Comparison of ENCODE assay signal across 8 mouse cellular contexts in the genomic region with DNA sequence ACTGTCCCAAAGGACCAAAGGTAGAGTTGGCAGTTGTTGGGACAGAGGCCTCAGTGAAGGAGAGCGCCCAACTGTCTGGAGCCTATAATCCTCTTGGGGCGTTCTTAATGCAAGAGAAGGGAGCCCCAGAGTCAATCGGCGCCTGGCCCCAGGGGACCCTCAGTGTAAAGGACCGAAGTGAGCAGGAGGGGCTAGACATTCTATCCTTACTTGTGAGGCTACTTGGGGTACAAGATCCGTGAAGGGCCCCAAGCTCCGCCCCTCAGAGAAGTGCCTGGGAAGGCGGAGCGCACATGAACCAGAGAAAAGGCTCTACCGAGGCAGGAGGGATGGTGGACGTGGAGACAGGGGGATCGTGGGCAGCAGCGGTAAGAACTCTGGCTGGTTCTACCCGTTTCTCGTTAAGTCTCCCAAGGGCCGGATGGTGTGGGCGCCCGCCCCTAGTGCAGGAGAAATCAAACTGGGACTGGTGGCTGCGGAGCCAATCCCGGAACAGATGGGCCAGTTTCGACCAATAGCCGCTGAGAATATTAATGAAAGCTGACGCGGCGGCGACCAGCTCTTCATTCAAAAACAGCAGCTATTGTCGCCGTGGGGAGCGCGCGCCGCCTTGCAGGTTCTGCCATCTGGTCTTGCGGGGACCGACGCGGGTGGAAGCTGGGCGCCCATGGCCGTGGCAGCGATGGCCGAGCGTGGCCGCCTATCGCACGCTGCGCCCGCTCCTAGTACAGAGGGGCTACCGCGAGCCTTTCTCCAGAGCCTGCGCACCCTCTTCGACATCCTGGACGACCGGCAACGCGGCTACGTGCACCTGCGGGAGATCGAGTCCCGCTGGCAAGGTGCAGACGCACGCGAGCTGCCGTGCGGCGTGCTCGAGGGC. TPM values are rescaled to one million over a fixed set of nuclear protein-coding genes. Genes with fewer than 3 reads are reported as not detected.
DNase-seq lines count a peak whose midpoint lies in the region; ATAC-seq and TF ChIP-seq lines count a peak whose summit lies in the region.

Gene Sapcd2, plus strand, starts transcription at position 558 of the 880 bp plus-strand sequence.

- TF ChIP-seq POLR2A in MEL (IDR thresholded peaks at IDR 0.05; ENCODE audit: control insufficient read depth in 1 of 2, insufficient read depth in 1 of 2, low read depth in 1 of 2, low read length in 2 of 2, poor library complexity in 1 of 2), result peak; percentile 86 to 96

- H3K4me1 ChIP-seq in MEL (ENCODE audit: control insufficient read depth in 1 of 2, insufficient read depth in 2 of 2, low read length in 2 of 2), result peaks cover 4 to 16% of the 10 kb centered on the region in 2 experiments
- H3K4me1 ChIP-seq in forebrain, embryonic 15.5 days, result peaks cover 28% of the 10 kb centered on the region
- peaks cover 23% of the 10 kb centered on the region; the same call in 1 of the 2 replicates for H3K4me1 ChIP-seq in liver, postnatal 0 days (ENCODE audit: insufficient read depth)
- peaks cover 27% of the 10 kb centered on the region for H3K4me1 ChIP-seq in neural tube, embryonic 13.5 days (replicated peaks)

- intact Hi-C loops in heart, postnatal 25 days (cut with DNase I), result no loop called here

- no peak for TF ChIP-seq CTCF in MEL (IDR thresholded peaks at IDR 0.05 in 2 of 3, conservative IDR thresholded peaks at IDR 0.05 in 1 of 3; ENCODE audit: control insufficient read depth in 1 of 3, insufficient read depth in 1 of 3, low read depth in 2 of 3, low read length in 3 of 3, poor library complexity in 1 of 3, severe bottlenecking in 1 of 3)
- TF ChIP-seq CTCF in liver, postnatal 0 days (IDR thresholded peaks at IDR 0.05; ENCODE audit: low read depth), result no peak

- ATAC-seq in forebrain, embryonic 15.5 days (replicated peaks), result peak; percentile 95
- ATAC-seq in liver, postnatal 0 days, result peak; percentile 91
- peak; percentile 93 for ATAC-seq in neural tube, embryonic 13.5 days (ENCODE audit: low read depth)

- H3K4me3 ChIP-seq in MEL (ENCODE audit: control insufficient read depth in 1 of 2, insufficient read depth in 1 of 2, low read depth in 2 of 2, low read length in 2 of 2), result peak within 1 kb of the TSS; percentile 85 to 86
- peak within 1 kb of the TSS; percentile 78 for H3K4me3 ChIP-seq in forebrain, embryonic 15.5 days
- peak within 1 kb of the TSS; percentile 68 for H3K4me3 ChIP-seq in liver, postnatal 0 days (ENCODE audit: low read depth, low read length)
- peak within 1 kb of the TSS; percentile 65 for H3K4me3 ChIP-seq in neural tube, embryonic 13.5 days

- H3K27me3 ChIP-seq in MEL (ENCODE audit: control insufficient read depth in 1 of 2, insufficient read depth in 2 of 2, low read length in 2 of 2), result no peaks in the 10 kb centered on the region
- 0 out of 2 replicates have a peak, but pooled peaks cover 3% of the 10 kb centered on the region for H3K27me3 ChIP-seq in forebrain, embryonic 15.5 days
- H3K27me3 ChIP-seq in liver, postnatal 0 days (ENCODE audit: insufficient read depth, low read length), result no peaks in the 10 kb centered on the region
- peaks cover 26% of the 10 kb centered on the region for H3K27me3 ChIP-seq in neural tube, embryonic 13.5 days

- peaks cover 0 to 7% of the 10 kb centered on the region in 2 experiments; a peak in 3 of 4 replicates for H3K36me3 ChIP-seq in MEL (ENCODE audit: control insufficient read depth in 1 of 2, insufficient read depth in 2 of 2, low read length in 2 of 2)
- no peaks in the 10 kb centered on the region for H3K36me3 ChIP-seq in forebrain, embryonic 15.5 days
- 0 out of 2 replicates have a peak, but pooled peaks cover 7% of the 10 kb centered on the region for H3K36me3 ChIP-seq in liver, postnatal 0 days (replicated peaks; ENCODE audit: insufficient read depth, low read length)
- H3K36me3 ChIP-seq in neural tube, embryonic 13.5 days, result no peaks in the 10 kb centered on the region

- no peak for TF ChIP-seq EP300 in MEL (IDR thresholded peaks at IDR 0.05; ENCODE audit: low read depth in 1 of 2, low read length in 2 of 2)
- no peak for TF ChIP-seq EP300 in liver, postnatal 0 days (IDR thresholded peaks at IDR 0.05; ENCODE audit: low read depth)

- peak; percentile 96 for DNase-seq in MEL (ENCODE audit: low read depth, low spot score)
- DNase-seq in cerebellum, adult 11-12 months, result peak; percentile 86
- peak; percentile 77 for DNase-seq in heart, postnatal 25 days (ENCODE audit: low spot score)
- DNase-seq in layer of hippocampus, adult 11-12 months (ENCODE audit: low spot score), result peak; percentile 88
- DNase-seq in liver, postnatal 0 days, result peak; percentile 90
- peak; percentile 77 for DNase-seq in telencephalon, adult 2 months (ENCODE audit: low read depth, low spot score)

- peak within 1 kb of the TSS; percentile 75 for H3K27ac ChIP-seq in MEL (ENCODE audit: control insufficient read depth, low read depth, low read length)
- peak within 1 kb of the TSS; percentile 83 for H3K27ac ChIP-seq in forebrain, embryonic 15.5 days (replicated peaks)
- peak within 1 kb of the TSS; percentile 66 for H3K27ac ChIP-seq in liver, postnatal 0 days (ENCODE audit: low read depth)
- peak within 1 kb of the TSS; percentile 69 for H3K27ac ChIP-seq in neural tube, embryonic 13.5 days (replicated peaks)

- H3K4me2 ChIP-seq in forebrain, embryonic 15.5 days (replicated peaks), result peak within 1 kb of the TSS; percentile 88
- H3K4me2 ChIP-seq in liver, postnatal 0 days (ENCODE audit: low read depth, low read length), result peak within 1 kb of the TSS; percentile 77
- H3K4me2 ChIP-seq in neural tube, embryonic 13.5 days, result peak within 1 kb of the TSS; percentile 98

- no peak for TF ChIP-seq RAD21 in MEL (IDR thresholded peaks at IDR 0.05; ENCODE audit: low read depth, low read length)

- peaks cover 18% of the 10 kb centered on the region for H3K79me2 ChIP-seq in MEL (ENCODE audit: control insufficient read depth, insufficient read depth, low read length, poor library complexity)

- H3K9me3 ChIP-seq in MEL (replicated peaks; ENCODE audit: insufficient read depth, low read length), result no peaks in the 10 kb centered on the region
- H3K9me3 ChIP-seq in forebrain, embryonic 15.5 days, result no peaks in the 10 kb centered on the region
- H3K9me3 ChIP-seq in liver, postnatal 0 days (ENCODE audit: low read length), result no peaks in the 10 kb centered on the region
- no peaks in the 10 kb centered on the region for H3K9me3 ChIP-seq in neural tube, embryonic 13.5 days

- H3K9ac ChIP-seq in MEL (ENCODE audit: control insufficient read depth, low read depth, low read length, poor library complexity, severe bottlenecking), result peak within 1 kb of the TSS; percentile 86
- peak within 1 kb of the TSS; percentile 71 for H3K9ac ChIP-seq in forebrain, embryonic 15.5 days (replicated peaks)
- H3K9ac ChIP-seq in liver, postnatal 0 days (replicated peaks), result peak within 1 kb of the TSS; percentile 64
- peak within 1 kb of the TSS; percentile 69 for H3K9ac ChIP-seq in neural tube, embryonic 13.5 days

- WGBS in forebrain, embryonic 15.5 days, result under 1% methylated on average over 65 of the region's 65 CpGs
- 2% methylated on average over 64 of the region's 65 CpGs for WGBS in liver, postnatal 0 days (ENCODE audit: insufficient replicate concordance)
- WGBS in neural tube, embryonic 13.5 days, result 1% methylated on average over 65 of the region's 65 CpGs

TF ChIP-seq in MEL, 35 proteins besides CTCF, POLR2A, EP300 and RAD21 (continues in another document):
- TF ChIP-seq SMC3 (IDR thresholded peaks at IDR 0.05; ENCODE audit: low read depth, low read length) (no peak), ZMIZ1 (IDR thresholded peaks at IDR 0.05; ENCODE audit: low read depth, low read length) (peak; percentile 86), POLR2AphosphoS2 (IDR thresholded peaks at IDR 0.05; ENCODE audit: low read length) (peak; percentile 95), GATA1 (IDR thresholded peaks at IDR 0.05; ENCODE audit: low read depth, low read length) (no peak), POLR2AphosphoS5 (IDR thresholded peaks at IDR 0.05; ENCODE audit: borderline replicate concordance, low read depth, low read length) (peak; percentile 57; the same call in 1 of the 2 replicates), NELFE (IDR thresholded peaks at IDR 0.05; ENCODE audit: low read depth, low read length) (peak; percentile 92), RCOR1 (IDR thresholded peaks at IDR 0.05; ENCODE audit: low read depth, low read length) (0 out of 2 replicates have a peak, but pooled peaks have one; percentile 19), KAT2A (conservative IDR thresholded peaks at IDR 0.05; ENCODE audit: low read depth, low read length) (0 out of 2 replicates have a peak, but pooled peaks have one; percentile 48), BHLHE40 (IDR thresholded peaks at IDR 0.05; ENCODE audit: borderline replicate concordance, low read depth, low read length) (no peak), USF1 (IDR thresholded peaks at IDR 0.05; ENCODE audit: low read depth, low read length) (0 out of 2 replicates have a peak, but pooled peaks have one; percentile 29), MAX (IDR thresholded peaks at IDR 0.05; ENCODE audit: low read length) (peak; percentile 79), MXI1 (IDR thresholded peaks at IDR 0.05; ENCODE audit: low read depth, low read length) (peak; percentile 78), NRF1 (IDR thresholded peaks at IDR 0.05; ENCODE audit: insufficient read depth, low read depth, low read length, poor library complexity, severe bottlenecking) (peak; percentile 30; the same call in 1 of the 2 replicates), TCF12 (IDR thresholded peaks at IDR 0.05; ENCODE audit: low read depth, low read length) (peak; percentile 69; the same call in 1 of the 2 replicates), ETS1 (IDR thresholded peaks at IDR 0.05; ENCODE audit: low read depth, low read length) (0 out of 2 replicates have a peak, but pooled peaks have one; percentile 15), HCFC1 (IDR thresholded peaks at IDR 0.05; ENCODE audit: low read depth, low read length) (peak; percentile 71), TBP (IDR thresholded peaks at IDR 0.05; ENCODE audit: low read depth, low read length) (peak; percentile 95), ELF1 (IDR thresholded peaks at IDR 0.05; ENCODE audit: low read depth, low read length) (peak; percentile 67; the same call in 1 of the 2 replicates), GABPA (IDR thresholded peaks at IDR 0.05; ENCODE audit: low read depth, low read length) (no peak), SIN3A (IDR thresholded peaks at IDR 0.05; ENCODE audit: low read length) (peak; percentile 84; the same call in 1 of the 2 replicates), MYB (IDR thresholded peaks at IDR 0.05; ENCODE audit: low read depth, low read length) (no peak)

RNA-seq across cellular contexts. Expression of gene Sapcd2, which starts in this region (rescaled TPM):
- 39.7 and 51.9 TPM in 2 replicates for total RNA-seq in MEL (2012; rRNA removed)
- polyA plus RNA-seq in MEL (2012; ENCODE audit: insufficient read depth in 1 of 2, insufficient read length in 2 of 2, low read depth in 1 of 2, low replicate concordance in 2 of 2, missing spikeins in 1 of 2), result 10 to 100 TPM in 1 of 2 experiments, not detected in 1; 58.2 TPM
- polyA plus RNA-seq in forebrain, embryonic 15.5 days (2015; fragmentation: Nextera tagmentation; extraction: Ambion mirVana), result 31.9 and 32.6 TPM in 2 replicates
- total RNA-seq in heart, postnatal 25 days (2021), result under 1 TPM; 0.16 to 0.50 TPM
- 5.5 and 7.4 TPM in 2 replicates for polyA plus RNA-seq in liver, postnatal 0 days (2015; fragmentation: Nextera tagmentation; extraction: Ambion mirVana)
- polyA plus RNA-seq in neural tube, embryonic 13.5 days (2015; fragmentation: Nextera tagmentation; extraction: Ambion mirVana), result 9.9 and 11.3 TPM in 2 replicates

Comparison
In these comparisons a context has a peak if more than half of its experiments do, and no peak if none do; other contexts are left out.
1. Peak in every context shown above with its lines: DNase-seq, ATAC-seq, H3K4me3 ChIP-seq and H3K27ac ChIP-seq.
2. RNA of gene Sapcd2 (total RNA-seq): 39.7 to 51.9 TPM in MEL; 0.16 to 0.50 TPM in heart, postnatal 25 days; every median in the first group is over 10 times any median in the second.
3. Peak in DNase-seq in heart, postnatal 25 days; RNA of the gene not detected or under 1 TPM.